Comparison of ENCODE assay signal across 8 mouse cellular contexts in the genomic region with DNA sequence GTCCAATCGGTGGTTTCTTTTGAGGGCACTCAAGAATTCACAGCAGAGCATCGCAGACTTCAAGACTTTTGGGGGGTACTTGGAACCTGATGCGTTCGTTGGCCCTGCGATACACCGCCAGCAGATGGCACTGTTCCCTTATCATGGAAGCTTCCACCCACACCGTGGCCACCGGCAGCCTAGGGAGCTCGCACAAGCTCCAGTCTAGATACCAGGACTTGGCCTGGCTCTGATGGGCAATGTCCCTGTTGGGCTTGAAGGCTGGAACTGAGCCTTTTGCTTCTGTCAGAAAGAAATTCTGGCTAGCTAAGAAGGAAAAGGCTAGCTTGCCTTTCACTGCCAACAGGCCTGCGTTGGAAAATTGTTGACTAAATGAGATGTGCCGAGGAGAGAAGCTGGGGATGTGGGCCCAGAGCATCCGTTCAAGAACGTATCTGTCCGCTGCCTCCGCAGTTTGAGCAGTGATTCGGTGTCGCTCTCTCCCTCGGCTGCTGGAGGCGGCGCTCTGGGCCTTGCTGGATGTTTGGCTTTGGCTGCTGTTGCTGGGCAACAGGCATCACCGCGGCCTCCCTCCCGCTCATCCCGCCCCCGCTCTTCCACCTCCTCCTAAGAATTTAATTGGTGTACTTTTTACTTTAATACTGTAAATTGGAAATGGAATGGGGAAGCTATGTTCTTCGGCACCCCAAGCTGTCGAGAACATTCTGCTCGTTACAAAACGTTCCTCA. TPM values are rescaled to one million over a fixed set of nuclear protein-coding genes. Genes with fewer than 3 reads are reported as not detected.
DNase-seq lines count a peak whose midpoint lies in the region; ATAC-seq and TF ChIP-seq lines count a peak whose summit lies in the region.

TSS of gene Gm9837 (minus strand) at position 512 of the 728 bp plus-strand sequence.

- ATAC-seq in heart, embryonic 11.5 days (replicated peaks; ENCODE audit: insufficient number of reproducible peaks, low FRiP score, low TSS enrichment), result 0 out of 2 replicates have a peak, but pooled peaks have one; percentile 57
- ATAC-seq in kidney, embryonic 15.5 days (replicated peaks; ENCODE audit: low FRiP score), result peak; percentile 64
- ATAC-seq in monocyte, adult 5-6 weeks (replicated peaks; ENCODE audit: insufficient number of reproducible peaks, low FRiP score, low TSS enrichment, poor library complexity, severe bottlenecking), result peak; percentile 71; the same call in 1 of the 2 replicates

- TF ChIP-seq POLR2A in embryonic fibroblast, embryonic 13.5 days (IDR thresholded peaks at IDR 0.05; ENCODE audit: low read depth, low read length), result no peak; the same call in 1 of the 2 replicates

- 3% methylated on average over 29 of the region's 29 CpGs for WGBS in heart, embryonic 11.5 days (ENCODE audit: insufficient replicate concordance)
- 3% methylated on average over 29 of the region's 29 CpGs for WGBS in kidney, embryonic 15.5 days

- H3K36me3 ChIP-seq in heart, embryonic 11.5 days (ENCODE audit: control insufficient read depth, insufficient read depth, low read length), result no peaks in the 10 kb centered on the region
- H3K36me3 ChIP-seq in kidney, embryonic 15.5 days, result no peaks in the 10 kb centered on the region

- H3K4me2 ChIP-seq in heart, embryonic 11.5 days, result peak within 1 kb of the TSS; percentile 63
- H3K4me2 ChIP-seq in kidney, embryonic 15.5 days, result peak within 1 kb of the TSS; percentile 56

- DNase-seq in B cell, adult 2 months, result peak; percentile 86
- peak; percentile 98 for DNase-seq in brain, adult 2 months (ENCODE audit: low read depth, low spot score)
- peak; percentile 90 for DNase-seq in liver
- peak; percentile 67 to 77 for DNase-seq in spleen, postnatal 36 days (ENCODE audit: low spot score in 2 of 2)

- TF ChIP-seq CTCF in embryonic fibroblast, embryonic 13.5 days (IDR thresholded peaks at IDR 0.05; ENCODE audit: borderline replicate concordance, insufficient read depth, low read length), result peak; percentile 97

- peaks cover 50% of the 10 kb centered on the region for H3K27me3 ChIP-seq in heart, embryonic 11.5 days (ENCODE audit: control insufficient read depth, insufficient read depth, low read length)
- peaks cover 84% of the 10 kb centered on the region for H3K27me3 ChIP-seq in kidney, embryonic 15.5 days

- no peak within 1 kb of the TSS for H3K27ac ChIP-seq in embryonic fibroblast, embryonic 13.5 days (ENCODE audit: insufficient read depth, low read length)
- no peak within 1 kb of the TSS for H3K27ac ChIP-seq in heart, embryonic 11.5 days (ENCODE audit: low read depth, low read length)
- no peak within 1 kb of the TSS for H3K27ac ChIP-seq in kidney, embryonic 15.5 days

- peak within 1 kb of the TSS; percentile 12; the same call in 1 of the 2 replicates for H3K4me3 ChIP-seq in embryonic fibroblast, embryonic 13.5 days (ENCODE audit: insufficient read depth, low read length)
- H3K4me3 ChIP-seq in heart, embryonic 11.5 days (ENCODE audit: low read depth, low read length), result 0 out of 2 replicates have a peak within 1 kb of the TSS, but pooled peaks have one; percentile 10
- peak within 1 kb of the TSS; percentile 23 for H3K4me3 ChIP-seq in kidney, embryonic 15.5 days (replicated peaks)

- H3K4me1 ChIP-seq in embryonic fibroblast, embryonic 13.5 days (ENCODE audit: control insufficient read depth, insufficient read depth, low read length), result no peaks in the 10 kb centered on the region
- peaks cover 7% of the 10 kb centered on the region; the same call in 1 of the 2 replicates for H3K4me1 ChIP-seq in heart, embryonic 11.5 days (ENCODE audit: control insufficient read depth, insufficient read depth, low read length)
- peaks cover 25% of the 10 kb centered on the region for H3K4me1 ChIP-seq in kidney, embryonic 15.5 days

- H3K9ac ChIP-seq in heart, embryonic 11.5 days (ENCODE audit: low read depth, low read length), result no peak within 1 kb of the TSS
- peak within 1 kb of the TSS; percentile 18; the same call in 1 of the 2 replicates for H3K9ac ChIP-seq in kidney, embryonic 15.5 days

- H3K9me3 ChIP-seq in heart, embryonic 11.5 days (replicated peaks; ENCODE audit: control insufficient read depth, low read length), result no peaks in the 10 kb centered on the region
- H3K9me3 ChIP-seq in kidney, embryonic 15.5 days (replicated peaks), result no peaks in the 10 kb centered on the region

RNA-seq across cellular contexts. Expression of gene Gm9837, which starts in this region (rescaled TPM):
- polyA plus RNA-seq in embryonic fibroblast, embryonic 13.5 days (2011; ENCODE audit: insufficient read length, low read depth, missing spikeins), result not detected in 2 replicates
- not detected in 2 replicates for polyA plus RNA-seq in heart, embryonic 11.5 days (2014; fragmentation: Nextera tagmentation; extraction: Ambion mirVana)
- polyA plus RNA-seq in kidney, embryonic 15.5 days (2015; fragmentation: Nextera tagmentation; extraction: Ambion mirVana), result not detected in 2 replicates
- not detected in 3 replicates for total RNA-seq in monocyte, adult 5-6 weeks (2017)

Comparison
In these comparisons a context has a peak if more than half of its experiments do, and no peak if none do; other contexts are left out.
1. Peak in ATAC-seq, H3K4me3 ChIP-seq and H3K4me2 ChIP-seq in heart, embryonic 11.5 days; RNA of the gene not detected or under 1 TPM.
2. Peak in ATAC-seq, H3K4me3 ChIP-seq, H3K9ac ChIP-seq and H3K4me2 ChIP-seq in kidney, embryonic 15.5 days; RNA of the gene not detected or under 1 TPM.
3. Peak in ATAC-seq in monocyte, adult 5-6 weeks; RNA of the gene not detected or under 1 TPM.